Mouse (Mus musculus): ENCODE results near the gene Tmem222. TPM values are rescaled to one million over a fixed set of nuclear protein-coding genes. Genes with fewer than 3 reads are reported as not detected.

The Tmem222 gene
- polyA plus RNA-seq, 1 experiment from 2014 or later, result 82.0 TPM

DNA sequence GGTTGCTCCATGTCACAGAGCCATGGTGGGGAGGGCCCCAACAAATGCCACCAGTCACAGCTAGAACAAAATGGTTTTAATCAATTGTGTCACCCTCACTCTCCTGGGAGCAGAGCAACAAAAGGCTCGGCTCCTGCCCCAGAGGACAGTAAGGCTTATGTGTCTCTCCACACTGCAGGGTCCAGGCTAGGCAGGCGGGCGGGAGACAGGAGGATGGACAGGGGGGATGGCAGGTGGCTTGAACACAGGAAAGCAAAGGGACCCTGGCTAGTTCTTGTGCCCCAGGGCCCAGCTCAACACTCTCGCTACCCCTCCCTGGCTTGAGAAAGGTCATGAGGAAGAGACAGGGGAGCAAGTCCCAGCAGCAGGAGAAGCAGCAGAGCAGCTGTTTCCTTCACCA lies 14.8 kb upstream of the Tmem222 start:
- Histone ChIP-seq H3K9ac (ENCODE audit: low read length) (no peak overlapping the region; the same call in none of the 2 replicates), H3K27me3 (ENCODE audit: control insufficient read depth, insufficient read depth, low read length) (no peaks in the 10 kb centered on the region), H3K36me3 (ENCODE audit: control insufficient read depth, insufficient read depth, low read length) (no peaks in the 10 kb centered on the region), H3K4me2 (no peak overlapping the region; the same call in 1 of the 2 replicates), H3K4me1 (ENCODE audit: control insufficient read depth, insufficient read depth, low read length) (peaks cover 22% of the 10 kb centered on the region), H3K9me3 (ENCODE audit: control insufficient read depth, low read length) (no peaks in the 10 kb centered on the region), H3K4me3 (ENCODE audit: low read depth, low read length) (no peak overlapping the region), H3K27ac (ENCODE audit: low read depth, low read length) (no peak overlapping the region)
- no peak for ATAC-seq (ENCODE audit: low FRiP score)
- no peak for DNase-seq (ENCODE audit: low spot score, missing footprints)
- 42% methylated on average over 4 of the region's 4 CpGs for WGBS

DNA sequence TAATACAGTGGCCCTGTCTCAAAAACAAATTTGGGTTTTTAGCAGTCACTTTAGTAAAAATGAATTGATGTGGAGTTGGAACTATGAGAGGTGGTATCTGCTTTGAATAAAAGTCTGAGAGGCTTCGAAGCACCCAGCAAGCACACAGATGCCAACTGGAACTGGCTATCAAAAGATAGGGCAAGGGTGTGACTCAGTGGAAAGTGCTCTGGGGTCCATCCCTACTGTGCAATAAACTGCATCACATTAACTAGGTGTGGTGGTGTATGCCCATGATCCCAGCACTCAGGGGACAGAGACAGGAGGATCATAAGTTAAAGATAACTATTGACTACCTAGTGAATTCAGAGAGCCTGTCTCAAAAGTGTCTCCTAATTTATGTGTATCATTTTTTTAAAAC lies 13.7 kb upstream of the Tmem222 start:
- DNase-seq (ENCODE audit: low spot score, missing footprints) (no peak), ATAC-seq (ENCODE audit: low FRiP score) (no peak)
- no peaks in the 10 kb centered on the region for H3K27me3 ChIP-seq (ENCODE audit: control insufficient read depth, insufficient read depth, low read length)
- peaks cover 21% of the 10 kb centered on the region for H3K4me1 ChIP-seq (ENCODE audit: control insufficient read depth, insufficient read depth, low read length)
- H3K4me2 ChIP-seq, result no peak overlapping the region
- H3K4me3 ChIP-seq (ENCODE audit: low read depth, low read length), result no peak overlapping the region
- WGBS, result 97% methylated on average over 1 of the region's 1 CpGs
- H3K27ac ChIP-seq (ENCODE audit: low read depth, low read length), result no peak overlapping the region
- no peak overlapping the region for H3K9ac ChIP-seq (ENCODE audit: low read length)
- H3K9me3 ChIP-seq (ENCODE audit: control insufficient read depth, low read length), result no peaks in the 10 kb centered on the region
- no peaks in the 10 kb centered on the region for H3K36me3 ChIP-seq (ENCODE audit: control insufficient read depth, insufficient read depth, low read length)

DNA sequence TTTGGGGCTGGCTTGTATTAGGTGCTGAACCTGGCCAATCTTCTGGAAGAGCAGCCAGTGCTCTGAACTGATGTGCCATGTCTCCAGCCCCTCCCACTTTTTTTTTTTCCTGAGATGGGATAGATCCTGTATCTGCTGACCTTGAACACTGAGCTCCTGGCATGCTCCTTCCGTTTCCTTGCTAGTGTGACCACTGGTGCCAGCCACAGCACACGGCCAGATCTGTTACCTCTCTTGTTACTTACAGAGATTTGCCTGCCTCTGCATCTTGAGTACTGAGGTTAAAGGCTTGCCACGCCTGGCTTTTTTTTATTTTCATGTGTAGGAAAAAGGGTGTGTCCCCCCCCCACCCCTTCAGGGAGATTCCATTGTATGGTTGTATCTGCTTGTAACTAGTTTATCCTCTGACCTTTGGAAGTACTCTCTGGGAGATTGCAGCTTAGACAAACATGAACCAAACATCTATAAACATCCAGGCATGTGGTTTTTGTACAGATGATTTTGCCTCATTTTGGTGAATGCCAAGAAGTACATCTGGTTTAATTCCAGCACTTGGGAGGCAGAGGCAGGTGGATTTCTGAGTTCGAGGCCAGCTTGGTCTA lies 9.0 kb upstream of the Tmem222 start:
- H3K27me3 ChIP-seq (ENCODE audit: control insufficient read depth, insufficient read depth, low read length), result no peaks in the 10 kb centered on the region
- DNase-seq (ENCODE audit: low spot score, missing footprints) (no peak), ATAC-seq (ENCODE audit: low FRiP score) (no peak)
- no peak overlapping the region for H3K9ac ChIP-seq (ENCODE audit: low read length)
- H3K4me1 ChIP-seq (ENCODE audit: control insufficient read depth, insufficient read depth, low read length), result peaks cover 12% of the 10 kb centered on the region
- no peaks in the 10 kb centered on the region for H3K9me3 ChIP-seq (ENCODE audit: control insufficient read depth, low read length)
- no peak overlapping the region for H3K4me2 ChIP-seq
- H3K4me3 ChIP-seq (ENCODE audit: low read depth, low read length), result no peak overlapping the region
- H3K36me3 ChIP-seq (ENCODE audit: control insufficient read depth, insufficient read depth, low read length), result no peaks in the 10 kb centered on the region
- no peak overlapping the region for H3K27ac ChIP-seq (ENCODE audit: low read depth, low read length)
- 91% methylated on average over 4 of the region's 4 CpGs for WGBS

DNA sequence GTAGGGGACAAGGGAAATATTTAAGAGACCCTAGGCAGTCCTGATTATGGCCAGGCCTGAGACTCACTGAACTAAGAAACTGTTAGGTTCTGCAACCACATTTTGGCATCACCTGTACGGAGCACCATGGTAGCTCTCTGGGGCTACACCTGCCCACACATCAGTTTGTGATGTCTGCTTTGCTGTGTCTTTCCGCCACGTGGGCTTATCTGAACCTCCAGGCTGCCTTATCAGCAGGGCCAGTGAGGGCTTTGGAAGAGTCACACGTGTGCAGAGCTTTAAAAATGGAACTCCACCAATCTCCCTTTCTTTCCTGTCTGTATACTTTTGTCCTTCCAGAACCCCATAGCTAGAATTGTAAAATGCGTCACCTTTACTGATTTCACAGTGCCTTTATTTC lies 8.4 kb upstream of the Tmem222 start:
- DNase-seq (ENCODE audit: low spot score, missing footprints) (no peak), ATAC-seq (ENCODE audit: low FRiP score) (no peak)
- Histone ChIP-seq H3K4me2 (no peak overlapping the region), H3K4me1 (ENCODE audit: control insufficient read depth, insufficient read depth, low read length) (peaks cover 12% of the 10 kb centered on the region), H3K9ac (ENCODE audit: low read length) (no peak overlapping the region), H3K27me3 (ENCODE audit: control insufficient read depth, insufficient read depth, low read length) (no peaks in the 10 kb centered on the region), H3K27ac (ENCODE audit: low read depth, low read length) (no peak overlapping the region), H3K9me3 (ENCODE audit: control insufficient read depth, low read length) (no peaks in the 10 kb centered on the region), H3K4me3 (ENCODE audit: low read depth, low read length) (no peak overlapping the region), H3K36me3 (ENCODE audit: control insufficient read depth, insufficient read depth, low read length) (no peaks in the 10 kb centered on the region)
- WGBS, result 84% methylated on average over 5 of the region's 5 CpGs

DNA sequence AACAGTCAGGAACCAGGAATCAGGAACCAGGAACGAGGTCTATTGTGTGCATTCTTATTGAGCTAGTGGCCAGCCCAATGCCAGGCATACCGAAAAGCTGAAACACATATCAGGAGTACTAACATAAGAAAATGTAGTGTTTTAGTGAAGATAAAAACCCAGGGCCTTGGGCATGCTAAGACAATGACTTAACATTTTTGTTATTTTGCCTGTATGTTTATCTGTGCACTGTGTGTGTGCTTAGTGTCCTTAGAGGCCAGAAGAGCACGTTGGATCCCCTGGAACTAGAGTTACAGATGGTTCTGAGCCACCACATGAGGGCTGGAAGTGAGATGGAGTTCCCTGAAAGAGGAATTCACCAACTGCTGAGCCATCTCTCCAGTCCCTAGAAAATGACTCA lies 7.7 kb upstream of the Tmem222 start:
- H3K9ac ChIP-seq (ENCODE audit: low read length), result no peak overlapping the region
- H3K4me3 ChIP-seq (ENCODE audit: low read depth, low read length), result no peak overlapping the region
- peaks cover 12% of the 10 kb centered on the region for H3K4me1 ChIP-seq (ENCODE audit: control insufficient read depth, insufficient read depth, low read length)
- no peaks in the 10 kb centered on the region for H3K27me3 ChIP-seq (ENCODE audit: control insufficient read depth, insufficient read depth, low read length)
- DNase-seq (ENCODE audit: low spot score, missing footprints) (no peak), ATAC-seq (ENCODE audit: low FRiP score) (no peak)
- no peaks in the 10 kb centered on the region for H3K9me3 ChIP-seq (ENCODE audit: control insufficient read depth, low read length)
- H3K36me3 ChIP-seq (ENCODE audit: control insufficient read depth, insufficient read depth, low read length), result no peaks in the 10 kb centered on the region
- no peak overlapping the region for H3K4me2 ChIP-seq
- H3K27ac ChIP-seq (ENCODE audit: low read depth, low read length), result no peak overlapping the region
- 72% methylated on average over 3 of the region's 3 CpGs for WGBS

DNA sequence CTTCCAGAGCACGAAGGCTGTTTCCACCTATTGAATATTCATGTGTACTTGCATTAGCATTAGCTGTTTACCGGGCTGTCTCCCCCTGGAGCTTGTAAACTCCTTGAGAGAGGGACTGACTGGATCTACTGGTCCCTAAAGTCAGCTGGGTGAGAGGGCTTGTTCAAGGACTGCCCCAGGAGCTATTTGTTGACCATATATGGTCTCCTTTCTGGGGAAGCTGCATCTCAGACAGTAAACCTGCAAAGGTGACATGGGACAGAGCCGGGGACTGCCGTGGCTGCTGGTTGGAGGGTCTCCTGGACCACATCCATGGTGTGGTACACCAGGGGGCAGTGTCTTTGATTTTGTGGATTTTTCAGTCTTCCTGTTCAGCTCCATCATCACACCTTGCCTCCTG lies 5.1 kb upstream of the Tmem222 start:
- no peak for DNase-seq (ENCODE audit: low spot score, missing footprints)

DNA sequence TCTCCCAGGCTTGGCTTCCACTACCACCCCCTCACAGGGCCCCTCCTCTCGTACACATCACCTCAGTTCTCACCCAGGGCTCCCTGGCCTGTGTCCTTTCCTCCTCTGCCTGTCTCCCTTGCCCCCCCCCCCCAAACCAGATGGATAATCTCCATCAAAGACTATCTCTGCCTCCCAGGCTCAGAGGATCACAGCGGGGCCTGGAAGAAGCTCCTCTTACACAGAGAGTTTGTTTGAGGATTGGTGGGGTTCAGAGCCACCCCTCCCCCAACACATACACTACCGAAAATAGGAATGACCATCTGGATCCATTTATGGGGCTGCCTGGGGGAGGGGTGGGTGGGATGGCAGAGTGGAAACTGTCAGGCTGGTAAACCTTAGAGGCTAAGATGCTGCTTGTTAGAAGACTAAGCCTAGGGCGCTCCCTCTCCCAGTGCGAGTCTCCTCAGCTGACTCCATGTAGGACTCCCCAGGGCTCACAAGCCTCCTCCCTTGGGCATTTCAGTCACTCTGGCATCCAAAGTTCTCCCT lies 4.4 kb upstream of the Tmem222 start:
- 20% methylated on average over 5 of the region's 5 CpGs for WGBS
- ATAC-seq (ENCODE audit: low FRiP score), result 0 out of 2 replicates have a peak, but pooled peaks have one; percentile 17
- DNase-seq (ENCODE audit: low spot score, missing footprints), result no peak
- H3K4me3 ChIP-seq (ENCODE audit: low read depth, low read length), result no peak overlapping the region
- no peaks in the 10 kb centered on the region for H3K36me3 ChIP-seq (ENCODE audit: control insufficient read depth, insufficient read depth, low read length)
- H3K27ac ChIP-seq (ENCODE audit: low read depth, low read length), result peak overlapping the region; percentile 48; the same call in 1 of the 2 replicates
- H3K27me3 ChIP-seq (ENCODE audit: control insufficient read depth, insufficient read depth, low read length), result no peaks in the 10 kb centered on the region
- no peak overlapping the region for H3K4me2 ChIP-seq
- H3K4me1 ChIP-seq (ENCODE audit: control insufficient read depth, insufficient read depth, low read length), result peaks cover 15% of the 10 kb centered on the region
- H3K9ac ChIP-seq (ENCODE audit: low read length), result peak overlapping the region; percentile 27; the same call in 1 of the 2 replicates
- no peaks in the 10 kb centered on the region for H3K9me3 ChIP-seq (ENCODE audit: control insufficient read depth, low read length)

More for the DNA sequence above, 5.1 kb upstream of the Tmem222 start:
- H3K36me3 ChIP-seq (ENCODE audit: control insufficient read depth, insufficient read depth, low read length), result no peaks in the 10 kb centered on the region
- ATAC-seq (ENCODE audit: low FRiP score), result no peak
- WGBS, result 21% methylated on average over 4 of the region's 4 CpGs
- peaks cover 15% of the 10 kb centered on the region for H3K4me1 ChIP-seq (ENCODE audit: control insufficient read depth, insufficient read depth, low read length)
- H3K4me2 ChIP-seq, result no peak overlapping the region
- H3K9ac ChIP-seq (ENCODE audit: low read length), result no peak overlapping the region
- no peak overlapping the region for H3K4me3 ChIP-seq (ENCODE audit: low read depth, low read length)
- no peaks in the 10 kb centered on the region for H3K9me3 ChIP-seq (ENCODE audit: control insufficient read depth, low read length)
- H3K27me3 ChIP-seq (ENCODE audit: control insufficient read depth, insufficient read depth, low read length), result no peaks in the 10 kb centered on the region
- 0 out of 2 replicates have a peak overlapping the region, but pooled peaks have one; percentile 48 for H3K27ac ChIP-seq (ENCODE audit: low read depth, low read length)

DNA sequence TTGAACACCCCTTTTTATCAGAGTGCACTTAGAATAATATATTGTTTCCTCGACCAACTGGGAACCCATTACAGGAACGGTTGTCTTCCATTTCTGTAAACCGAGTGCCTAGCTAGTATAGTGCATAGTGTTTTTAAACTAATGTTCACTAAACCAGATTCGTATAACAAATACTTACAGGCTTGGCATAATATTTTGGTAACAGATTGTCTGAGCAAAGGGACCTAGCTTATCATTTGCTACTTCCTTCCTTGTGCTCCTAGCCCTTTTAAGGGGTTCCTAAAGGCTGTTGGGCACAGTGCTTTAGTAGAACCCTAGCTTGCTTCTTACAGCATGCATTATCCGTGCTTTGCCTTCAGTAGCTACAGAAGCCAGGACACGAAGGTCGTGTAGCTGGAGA lies 3.9 kb upstream of the Tmem222 start:
- H3K27ac ChIP-seq (ENCODE audit: low read depth, low read length), result peak overlapping the region; percentile 44; the same call in 1 of the 2 replicates
- WGBS, result 51% methylated on average over 7 of the region's 7 CpGs
- H3K9me3 ChIP-seq (ENCODE audit: control insufficient read depth, low read length), result no peaks in the 10 kb centered on the region
- peak overlapping the region; percentile 27; the same call in 1 of the 2 replicates for H3K9ac ChIP-seq (ENCODE audit: low read length)
- no peak for DNase-seq (ENCODE audit: low spot score, missing footprints)
- no peak overlapping the region for H3K4me2 ChIP-seq
- no peak for ATAC-seq (ENCODE audit: low FRiP score)
- no peaks in the 10 kb centered on the region for H3K36me3 ChIP-seq (ENCODE audit: control insufficient read depth, insufficient read depth, low read length)
- peaks cover 18% of the 10 kb centered on the region for H3K4me1 ChIP-seq (ENCODE audit: control insufficient read depth, insufficient read depth, low read length)
- no peak overlapping the region for H3K4me3 ChIP-seq (ENCODE audit: low read depth, low read length)
- H3K27me3 ChIP-seq (ENCODE audit: control insufficient read depth, insufficient read depth, low read length), result no peaks in the 10 kb centered on the region

DNA sequence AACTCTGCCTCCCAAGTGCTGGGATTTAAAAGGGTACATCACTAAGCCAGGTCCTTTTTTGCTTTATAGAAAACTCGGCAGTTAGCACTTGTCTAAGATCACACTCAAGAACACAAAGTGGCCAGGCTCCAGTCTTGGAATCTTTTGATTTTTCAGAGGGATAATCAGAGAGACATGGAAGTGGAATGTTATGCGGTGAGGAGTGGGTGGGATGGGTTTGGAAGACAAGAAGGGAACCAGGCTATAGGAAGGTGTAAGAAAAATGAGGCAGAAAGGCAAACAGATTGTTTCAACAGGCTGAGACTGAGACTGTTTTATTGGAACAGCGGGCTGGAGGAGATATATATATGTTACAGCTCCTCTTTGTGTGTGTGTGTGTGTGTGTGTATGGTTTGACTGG lies 890 bp upstream of the Tmem222 start:
- H3K4me3 ChIP-seq (ENCODE audit: low read depth, low read length), result peak overlapping the region; percentile 64; the same call in 1 of the 2 replicates
- no peaks in the 10 kb centered on the region for H3K27me3 ChIP-seq (ENCODE audit: control insufficient read depth, insufficient read depth, low read length)
- DNase-seq (ENCODE audit: low spot score, missing footprints) (no peak), ATAC-seq (ENCODE audit: low FRiP score) (no peak)
- peak overlapping the region; percentile 86; the same call in 1 of the 2 replicates for H3K27ac ChIP-seq (ENCODE audit: low read depth, low read length)
- H3K9ac ChIP-seq (ENCODE audit: low read length), result peak overlapping the region; percentile 87; the same call in 1 of the 2 replicates
- H3K4me2 ChIP-seq, result peak overlapping the region; percentile 46
- 84% methylated on average over 3 of the region's 3 CpGs for WGBS
- H3K36me3 ChIP-seq (ENCODE audit: control insufficient read depth, insufficient read depth, low read length), result no peaks in the 10 kb centered on the region
- H3K4me1 ChIP-seq (ENCODE audit: control insufficient read depth, insufficient read depth, low read length), result peaks cover 20% of the 10 kb centered on the region
- H3K9me3 ChIP-seq (ENCODE audit: control insufficient read depth, low read length), result no peaks in the 10 kb centered on the region

Measured in midbrain, embryonic 11.5 days (tissue).